Mouse (Mus musculus): ENCODE results near the gene Fam19a1.

Fam19a1 gene

DNA sequence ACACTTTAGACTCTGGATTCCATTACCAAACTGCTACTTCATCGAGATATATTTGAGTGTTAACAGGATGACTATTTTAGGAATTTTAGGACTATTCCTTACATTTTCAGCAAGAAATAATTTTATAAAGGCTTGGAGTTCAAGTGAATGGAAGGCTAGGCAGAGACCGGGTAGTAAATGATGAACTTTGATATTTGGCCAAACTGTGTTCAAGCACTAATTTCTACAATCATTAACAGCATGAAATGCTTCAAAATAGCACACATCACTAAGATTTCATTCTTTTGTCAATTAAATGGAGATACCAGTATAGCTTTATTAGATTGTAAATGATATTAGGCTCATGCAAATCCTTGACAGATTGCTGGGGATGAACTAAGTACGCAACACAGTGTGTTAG lies 329.0 kb downstream of the Fam19a1 start:
- no peak for DNase-seq

DNA sequence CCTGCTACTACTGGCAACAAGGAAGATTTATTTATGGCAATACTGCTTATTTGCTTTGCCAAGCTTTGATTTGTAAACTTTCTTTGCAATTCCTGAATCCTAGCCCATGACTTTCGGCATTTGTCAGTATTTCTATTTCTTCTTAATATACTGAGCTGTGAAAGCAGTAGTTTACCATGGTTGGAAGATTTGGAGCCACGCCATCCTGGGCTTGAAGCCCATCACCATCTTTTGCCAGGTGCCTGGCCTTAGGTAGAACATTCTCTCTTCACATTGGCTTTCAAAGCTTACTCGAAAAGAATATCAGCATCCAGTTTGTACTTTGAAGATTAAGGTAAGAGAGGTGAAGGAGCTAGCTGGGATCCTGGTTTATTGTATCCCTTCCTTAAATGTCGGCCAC lies 334.5 kb downstream of the Fam19a1 start:
- no peak for DNase-seq

DNA sequence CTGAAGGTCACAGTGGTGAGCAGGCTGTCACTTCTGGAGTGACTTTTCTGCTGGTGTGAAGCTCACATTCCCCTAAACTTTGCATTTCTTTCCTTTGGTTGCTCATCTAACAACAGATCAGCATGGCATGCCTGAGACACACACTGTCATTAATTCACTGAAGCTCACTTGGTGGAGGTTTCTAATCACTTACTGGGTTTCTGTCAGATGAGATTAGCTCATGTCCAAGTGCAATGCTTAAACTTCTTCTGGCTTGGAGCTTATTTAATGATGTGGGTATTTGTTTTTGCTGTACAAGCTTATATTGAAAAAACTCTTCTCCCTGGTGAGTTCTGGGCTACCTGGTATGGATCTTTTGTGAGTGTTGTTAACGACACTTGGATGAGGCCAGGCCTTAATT lies 343.3 kb downstream of the Fam19a1 start:
- no peak for DNase-seq

DNA sequence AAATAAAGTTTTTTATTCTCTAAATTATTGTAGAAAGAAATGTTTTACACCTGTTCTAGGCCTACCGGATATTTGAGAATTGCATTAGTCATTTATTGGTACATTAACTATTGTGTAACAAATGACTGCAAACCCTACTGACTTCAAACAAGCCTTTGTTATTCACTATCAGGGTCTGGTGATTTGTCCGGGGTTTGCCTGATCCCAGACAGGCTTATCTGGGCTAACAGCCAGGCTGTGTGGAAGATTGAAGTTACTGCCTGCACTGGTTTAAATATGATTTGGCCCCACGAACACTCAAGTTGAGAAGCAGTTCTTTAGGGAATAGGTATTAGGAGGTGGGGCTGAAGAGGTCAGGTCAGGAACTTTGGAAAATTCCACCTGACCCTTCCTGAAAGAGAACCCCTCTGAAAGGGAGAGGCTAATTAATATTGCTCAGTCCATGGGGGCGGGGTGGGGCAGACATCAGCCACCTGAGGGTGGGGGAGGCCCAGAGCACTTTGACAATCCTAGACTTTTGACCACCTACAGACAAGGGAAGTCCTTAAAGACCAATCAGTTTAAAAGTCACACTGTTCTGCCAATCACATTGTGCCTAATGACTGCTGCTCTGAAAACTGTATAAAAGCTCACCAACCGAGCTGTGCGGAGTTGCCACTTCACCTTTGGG lies 344.8 kb downstream of the Fam19a1 start:
- DNase-seq: no peak

DNA sequence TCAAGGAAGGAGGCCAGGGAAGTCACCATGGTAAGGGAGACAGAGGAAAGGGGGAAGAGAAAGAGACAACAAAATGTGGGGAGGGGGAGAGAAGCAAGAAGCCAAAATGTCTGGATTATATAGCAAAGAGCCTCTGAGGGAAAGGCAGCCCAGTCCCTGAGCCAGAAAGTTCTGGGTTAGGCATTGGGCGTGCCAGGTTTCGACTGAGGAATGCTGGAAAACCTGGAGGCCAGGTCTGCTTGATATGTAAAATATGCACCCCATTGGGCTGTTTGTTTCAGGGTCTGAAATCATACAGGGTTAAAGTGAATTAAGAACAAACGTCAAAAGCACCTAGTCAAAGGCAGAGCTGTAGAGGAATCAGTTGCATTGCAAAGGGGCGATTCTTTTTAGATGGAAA lies 346.1 kb downstream of the Fam19a1 start:
- DNase-seq: no peak

DNA sequence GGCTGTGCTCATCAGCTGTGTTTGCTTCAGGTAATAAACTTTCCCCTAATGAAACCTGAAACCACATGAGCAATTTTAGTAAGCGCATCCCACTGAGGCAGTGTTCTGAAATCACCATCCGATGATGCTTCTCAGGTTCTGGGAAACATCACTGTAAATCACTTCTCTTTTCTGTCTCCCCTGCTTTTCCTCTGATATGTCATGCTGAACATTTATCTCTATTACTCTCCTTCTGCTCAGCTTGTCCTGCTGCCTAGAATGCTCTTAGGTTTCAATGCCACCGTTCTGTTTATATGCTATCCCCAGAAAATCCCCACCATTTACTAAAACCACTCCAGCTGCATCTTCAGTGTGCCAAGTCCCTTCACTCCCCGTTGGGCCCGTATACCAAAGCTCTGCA lies 386.5 kb downstream of the Fam19a1 start:
- DNase-seq: no peak

DNA sequence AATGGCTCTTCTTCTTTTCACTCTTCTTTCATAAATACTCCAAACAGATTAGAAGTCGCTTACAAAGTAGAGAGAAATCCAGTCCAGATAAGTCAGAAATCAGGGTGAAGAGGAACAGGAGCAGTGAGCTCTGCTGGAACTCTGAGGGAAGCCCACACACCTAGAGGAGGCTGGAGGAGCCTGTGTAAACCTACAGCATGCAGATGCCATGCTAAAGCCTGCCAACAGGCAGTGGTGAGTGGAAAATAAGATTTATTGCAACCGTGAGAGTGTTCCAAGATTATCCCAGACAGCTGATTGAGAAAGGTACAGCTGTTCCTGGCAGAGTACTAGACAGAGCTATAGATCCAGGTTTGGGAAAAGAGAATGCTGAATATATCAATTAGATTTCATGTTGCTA lies 428.6 kb downstream of the Fam19a1 start:
- DNase-seq: no peak

DNA sequence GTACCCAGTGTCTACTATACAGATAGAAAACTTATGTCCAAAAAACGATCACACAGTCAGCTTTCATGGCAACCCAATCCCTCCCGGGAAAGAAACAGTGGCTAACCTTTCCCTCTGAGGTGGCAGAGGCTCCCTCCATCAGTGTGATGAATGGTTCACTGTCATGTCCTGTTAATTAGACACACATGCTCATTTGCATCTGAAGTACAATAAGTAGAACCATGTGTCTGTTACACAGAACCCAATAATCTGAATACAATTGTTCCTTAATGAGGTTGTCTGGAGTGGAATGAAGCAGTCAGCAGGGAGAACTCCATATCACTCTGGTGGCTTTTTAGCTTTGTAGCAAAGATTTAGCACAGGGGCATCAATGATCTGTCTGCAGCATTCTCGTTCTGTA lies 431.9 kb downstream of the Fam19a1 start:
- DNase-seq: no peak

DNA sequence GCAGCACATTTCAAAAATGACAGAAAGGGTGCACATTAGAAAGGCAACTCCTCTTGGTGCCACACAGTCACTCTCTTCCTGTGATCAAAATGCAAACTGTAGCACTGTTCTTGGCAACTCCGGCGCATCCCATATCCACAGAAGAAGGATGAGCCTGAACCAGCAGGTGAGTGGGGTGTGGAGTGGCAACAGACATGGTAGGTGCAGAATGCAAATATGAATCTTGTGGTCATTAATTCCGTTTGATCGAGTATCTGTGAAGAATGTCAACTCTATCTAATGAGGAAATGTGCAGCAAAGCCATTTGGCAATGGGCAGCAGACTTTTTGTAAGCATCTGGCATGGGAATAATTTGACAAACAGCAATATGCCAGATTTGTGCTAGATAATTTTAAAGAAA lies 437.5 kb downstream of the Fam19a1 start:
- DNase-seq: no peak

DNA sequence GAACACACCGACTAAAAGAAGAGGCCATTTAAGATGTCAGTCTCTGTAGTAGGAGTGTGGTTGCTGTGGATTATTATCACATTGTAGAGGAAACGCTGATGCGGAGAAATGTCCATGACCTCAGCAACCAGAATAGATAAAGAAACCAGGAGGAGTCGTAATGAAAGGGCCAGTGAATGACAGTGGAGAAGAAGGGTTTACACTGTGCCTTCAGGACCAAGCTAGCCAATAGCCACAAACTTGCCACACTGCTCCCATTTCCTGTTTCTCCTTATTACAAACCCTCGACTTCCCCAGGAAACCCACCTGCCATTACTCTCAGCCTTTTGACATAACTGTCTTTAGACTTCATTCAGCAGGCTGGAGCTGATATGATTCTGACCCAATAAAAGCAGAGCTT lies 465.7 kb downstream of the Fam19a1 start:
- no peak for DNase-seq

DNA sequence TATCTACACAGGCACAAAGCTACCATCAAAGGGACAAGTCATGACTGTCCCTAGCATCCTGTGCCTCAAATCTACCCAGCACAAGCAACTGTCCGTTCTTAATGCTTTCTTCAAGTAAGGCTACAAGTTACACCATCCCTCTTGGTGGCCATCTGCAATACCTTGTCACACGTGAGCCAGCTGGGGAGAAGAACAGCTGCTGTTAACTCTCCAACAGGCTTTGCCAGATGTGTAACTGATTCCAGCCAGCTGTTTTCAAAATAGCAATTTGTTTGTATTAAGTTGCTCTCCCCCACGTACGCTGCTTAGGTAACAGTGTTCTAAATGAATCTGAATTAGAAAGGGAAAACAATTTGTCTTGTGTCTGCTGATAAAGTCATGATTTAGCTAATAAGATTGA lies 467.8 kb downstream of the Fam19a1 start:
- DNase-seq: peak; percentile 36

DNA sequence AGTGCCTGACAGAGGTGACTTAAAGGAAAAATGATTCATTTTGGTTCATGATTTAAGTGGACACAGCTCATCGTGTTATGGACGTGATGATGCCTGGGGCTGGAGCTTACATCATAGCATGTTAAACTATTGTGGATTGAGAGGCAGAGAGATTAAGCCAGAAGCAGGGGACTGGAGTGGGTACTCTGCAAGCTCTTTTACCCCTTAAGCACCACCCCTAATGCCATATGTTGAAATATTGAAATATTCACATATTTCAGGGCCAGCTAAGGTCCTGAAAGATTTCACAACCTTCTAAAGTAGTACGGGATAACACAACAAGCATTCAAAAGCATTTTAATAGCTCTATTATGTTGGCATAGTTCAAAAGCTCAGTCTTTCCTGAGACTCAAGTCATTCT lies 468.2 kb downstream of the Fam19a1 start:
- peak; percentile 8 for DNase-seq

DNA sequence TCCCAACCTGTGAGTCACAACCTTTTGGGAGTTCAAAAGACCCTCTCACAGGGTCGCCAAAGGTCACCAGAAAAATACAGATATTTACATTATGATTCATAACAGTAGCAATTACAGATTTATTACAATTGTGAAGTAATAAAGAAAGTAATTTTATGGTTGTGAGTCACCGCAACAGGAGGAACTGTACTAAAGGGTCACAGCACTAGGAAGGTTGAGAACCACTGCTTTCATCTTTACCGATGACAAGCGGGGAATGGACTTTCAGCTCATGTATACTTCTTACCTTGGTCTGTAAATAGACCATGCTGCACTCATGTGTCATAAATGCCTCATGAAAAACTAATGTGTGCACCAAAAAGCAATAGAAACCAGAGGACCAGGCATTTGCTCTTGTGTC lies 474.5 kb downstream of the Fam19a1 start:
- DNase-seq: no peak

DNA sequence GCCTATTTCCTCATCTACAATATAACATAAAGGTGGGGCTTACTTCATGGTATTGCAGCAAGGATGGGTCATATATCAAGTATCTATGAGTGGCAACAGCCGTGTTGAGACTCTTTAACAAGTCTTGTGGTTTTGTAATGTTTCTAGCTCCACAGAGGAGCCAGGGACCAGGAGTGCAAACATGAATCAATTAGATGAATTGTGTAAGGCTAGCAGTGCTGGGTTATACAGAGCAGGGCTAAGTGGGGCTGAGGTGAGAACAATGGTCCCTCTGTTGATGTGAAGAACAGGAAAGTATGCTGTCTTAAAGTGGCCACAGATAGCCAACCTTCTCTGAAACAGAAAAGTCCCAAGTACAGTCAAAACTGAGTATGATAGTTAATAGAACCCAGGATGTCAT lies 480.1 kb downstream of the Fam19a1 start:
- DNase-seq: no peak

DNA sequence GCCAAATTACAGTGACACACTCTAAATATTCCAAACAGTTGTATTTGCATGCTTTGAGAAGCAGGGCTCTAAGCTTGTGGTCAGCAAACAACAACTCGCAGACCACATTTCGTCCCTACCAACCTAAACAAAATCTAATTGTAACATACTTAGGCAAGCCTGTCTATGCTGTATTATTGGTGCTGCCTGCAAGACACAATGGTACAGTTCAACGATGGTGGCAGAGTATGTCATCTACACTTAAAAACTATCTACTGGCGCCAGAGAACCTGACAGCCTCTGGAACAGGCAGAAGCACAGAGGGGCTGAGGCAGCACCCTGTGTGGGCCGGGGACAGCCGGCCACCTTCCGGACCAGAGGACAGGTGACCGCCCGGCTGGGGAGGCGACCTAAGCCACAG lies 482.2 kb downstream of the Fam19a1 start:
- no peak for DNase-seq

DNA sequence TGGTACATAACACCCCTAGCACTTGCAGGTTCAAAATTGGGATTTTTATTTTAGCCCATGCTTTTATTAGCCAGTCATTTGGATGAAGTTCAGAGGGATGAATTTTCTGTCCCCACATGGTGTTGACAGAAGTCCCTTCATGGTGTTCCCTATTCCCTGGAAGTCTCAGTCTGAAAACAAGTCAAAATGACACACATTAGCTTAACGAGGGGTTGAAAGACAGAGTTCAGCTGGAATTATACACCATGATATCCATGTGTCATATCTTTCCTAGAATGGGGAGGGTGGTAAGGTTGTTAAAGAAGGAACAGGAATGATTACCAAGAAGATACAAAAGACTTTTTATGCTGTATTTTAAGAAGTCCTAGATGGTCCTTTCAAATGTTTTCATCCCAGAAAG lies 511.2 kb downstream of the Fam19a1 start:
- DNase-seq: peak; percentile 51

DNA sequence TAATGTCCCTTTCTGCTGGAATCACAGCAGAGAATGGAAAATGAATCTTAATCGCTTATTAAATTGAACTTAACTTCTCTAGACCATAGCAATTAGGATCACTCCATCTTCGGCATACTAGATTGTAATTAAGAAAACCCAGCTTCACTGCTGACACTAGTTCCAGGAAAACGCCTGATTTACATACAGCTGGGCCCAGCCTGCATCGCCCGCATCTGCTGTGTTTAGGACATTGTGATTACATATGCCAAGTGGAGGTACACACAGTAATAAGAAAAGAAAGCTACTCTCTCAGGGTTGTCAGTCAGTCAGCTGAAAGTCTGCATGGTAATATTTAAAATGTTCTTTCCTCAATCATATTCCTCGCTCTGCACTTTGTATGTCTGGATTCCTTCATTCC lies 518.6 kb downstream of the Fam19a1 start:
- DNase-seq: no peak

DNA sequence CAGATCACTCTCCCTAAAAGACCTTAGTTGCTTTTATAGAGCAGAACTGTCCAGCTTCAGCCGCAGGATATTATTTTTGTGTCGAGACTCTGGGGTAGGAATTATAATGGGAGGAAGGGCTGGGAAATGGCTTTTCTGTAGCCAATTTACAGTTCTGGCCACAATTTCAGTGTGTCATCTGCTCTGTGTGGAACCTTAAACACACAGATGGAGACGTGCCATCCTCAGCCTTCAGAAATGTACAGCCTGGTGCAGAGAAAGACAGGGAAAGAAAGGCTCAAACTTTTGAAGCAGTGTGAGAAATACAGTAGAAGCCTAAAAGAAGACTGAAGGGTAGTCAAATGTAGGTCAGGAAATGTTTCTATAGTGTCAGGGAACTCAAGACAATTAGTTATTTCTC lies 519.3 kb downstream of the Fam19a1 start:
- DNase-seq: no peak

DNA sequence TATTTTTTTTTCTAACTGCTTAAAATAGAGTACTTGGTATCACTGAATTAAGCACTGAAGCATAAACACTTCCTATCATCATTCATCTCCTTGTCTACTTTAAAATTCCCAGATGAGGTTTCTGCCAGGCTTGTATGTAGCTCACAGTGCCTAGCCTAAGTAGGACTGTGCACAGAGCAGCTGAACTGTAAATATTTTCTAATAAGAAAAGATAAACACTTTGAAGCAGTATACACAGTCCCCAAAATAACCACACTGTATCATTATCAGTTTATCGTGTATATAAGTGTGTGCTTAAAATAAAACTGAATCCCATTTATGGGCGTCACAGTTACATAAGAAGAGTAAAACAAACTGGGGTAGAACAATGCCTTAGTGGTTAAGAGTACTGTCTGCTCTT lies 522.7 kb downstream of the Fam19a1 start:
- DNase-seq: peak; percentile 11

DNA sequence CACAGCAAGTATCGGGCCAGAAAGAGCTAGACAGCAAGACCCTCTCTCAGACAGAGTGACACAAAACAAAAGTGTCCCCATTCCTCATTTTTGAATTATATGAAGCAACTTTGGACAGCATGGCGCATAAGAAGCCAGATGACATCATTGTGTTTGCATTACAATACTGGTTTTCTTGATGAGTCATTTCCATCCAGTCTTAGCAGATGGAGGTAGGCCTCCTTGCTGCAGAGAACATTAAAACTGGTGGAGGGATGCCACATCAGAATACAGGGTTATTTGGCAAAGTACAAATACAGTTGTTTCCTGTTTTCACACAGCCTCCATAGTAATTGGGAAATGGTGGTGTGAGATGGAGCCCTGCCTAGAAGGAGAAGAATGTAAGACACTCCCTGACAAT lies 535.8 kb downstream of the Fam19a1 start:
- DNase-seq: no peak

DNA sequence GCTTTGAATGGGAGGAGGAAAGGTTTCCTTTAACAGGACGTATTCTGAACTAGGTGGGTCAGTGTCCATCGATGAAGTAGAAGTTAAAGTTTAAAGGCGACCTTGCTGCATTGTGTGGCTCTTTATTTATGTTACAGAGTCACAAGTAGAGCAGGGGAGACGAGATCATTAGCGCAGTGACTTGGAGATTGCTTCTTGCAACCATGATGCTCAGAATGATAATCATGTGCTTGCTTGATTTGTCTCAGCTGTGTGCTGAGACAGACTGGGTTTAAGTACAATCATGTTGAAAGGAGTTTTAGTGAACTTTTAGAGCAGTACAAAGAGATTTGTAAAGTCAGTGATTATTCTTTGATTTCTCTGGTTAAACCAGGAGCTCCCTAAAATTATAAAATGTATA lies 536.3 kb downstream of the Fam19a1 start:
- DNase-seq: peak; percentile 30

DNA sequence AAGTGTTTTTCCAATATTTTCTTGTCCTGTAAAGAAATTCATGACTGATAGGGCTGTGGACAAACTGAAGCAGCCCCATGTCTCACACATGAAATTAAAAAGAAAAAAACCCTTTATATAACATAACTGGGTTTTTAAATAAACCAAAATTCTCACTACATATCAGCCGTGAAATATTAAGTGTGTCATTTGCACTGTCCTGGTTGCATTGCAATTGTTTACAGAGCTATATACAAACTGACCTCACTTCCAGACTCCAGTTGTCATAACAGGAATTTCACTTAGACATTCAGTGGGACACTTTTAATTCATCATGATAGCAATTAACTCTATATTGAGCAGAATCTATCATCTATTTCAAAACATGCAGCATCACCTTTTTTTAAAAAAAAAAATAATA lies 553.4 kb downstream of the Fam19a1 start:
- DNase-seq: no peak

DNA sequence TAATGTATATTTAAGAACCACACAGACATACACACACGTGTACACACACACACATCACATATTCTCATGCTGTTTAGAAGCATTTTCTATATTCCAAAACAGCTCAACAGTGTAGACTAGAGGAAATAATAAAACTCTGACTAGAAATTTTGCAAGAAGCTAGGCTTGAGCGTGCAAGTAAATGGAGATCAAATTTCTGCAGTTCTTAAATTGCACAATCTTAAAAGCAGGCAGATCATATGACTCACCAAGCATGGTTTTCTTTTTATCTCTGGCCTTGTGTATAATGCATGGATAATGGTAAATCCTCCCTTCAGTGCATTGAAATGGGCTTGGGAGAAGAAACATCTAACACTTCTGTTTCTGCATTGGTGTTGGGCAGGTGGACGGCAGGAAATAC lies 564.9 kb downstream of the Fam19a1 start:
- no peak for DNase-seq

All from lung, postnatal 36 days (tissue).